Mouse (Mus musculus): Measurements from ENCODE around the gene Sgsm2. TPM values are rescaled to one million over a fixed set of nuclear protein-coding genes. Genes with fewer than 3 reads are reported as not detected.
A peak's percentile ranks its signal among the peaks of the same experiment; 100 is the strongest.

Sgsm2 gene
- polyA plus RNA-seq, 1 experiment = 2.3 TPM

DNA sequence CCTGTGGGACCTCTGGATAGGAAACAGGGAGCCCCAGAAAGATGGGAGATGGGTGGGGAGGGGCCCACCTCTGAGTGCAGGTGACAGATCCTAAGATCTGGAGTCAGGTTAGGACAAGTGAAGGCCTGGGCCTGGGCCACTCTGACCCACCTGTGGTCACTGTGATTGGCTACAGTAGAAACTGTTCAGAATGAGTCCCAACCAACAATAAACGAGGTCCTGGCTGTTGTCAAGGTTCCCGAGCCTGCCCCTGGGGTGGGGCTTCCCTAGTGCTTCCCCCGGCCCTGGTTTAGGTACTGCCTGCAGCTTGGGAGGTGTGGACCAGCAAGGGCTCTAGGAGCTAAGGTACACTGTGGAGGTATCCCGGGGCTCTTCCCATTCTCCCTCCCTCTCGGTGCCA lies 53.1 kb downstream of the Sgsm2 start:
- H3K4me3 ChIP-seq (ENCODE audit: insufficient read depth, low read length) = no peak overlapping the region
- no peak for TF ChIP-seq CTCF (IDR thresholded peaks at IDR 0.05; ENCODE audit: low read depth, low read length)
- TF ChIP-seq POLR2A (IDR thresholded peaks at IDR 0.05; ENCODE audit: borderline replicate concordance, low read depth, low read length) = no peak
- H3K27ac ChIP-seq (ENCODE audit: insufficient read depth, low read depth, low read length) = no peak overlapping the region
- peaks cover 13% of the 10 kb centered on the region for H3K4me1 ChIP-seq (ENCODE audit: control insufficient read depth, insufficient read depth, low read length)

DNA sequence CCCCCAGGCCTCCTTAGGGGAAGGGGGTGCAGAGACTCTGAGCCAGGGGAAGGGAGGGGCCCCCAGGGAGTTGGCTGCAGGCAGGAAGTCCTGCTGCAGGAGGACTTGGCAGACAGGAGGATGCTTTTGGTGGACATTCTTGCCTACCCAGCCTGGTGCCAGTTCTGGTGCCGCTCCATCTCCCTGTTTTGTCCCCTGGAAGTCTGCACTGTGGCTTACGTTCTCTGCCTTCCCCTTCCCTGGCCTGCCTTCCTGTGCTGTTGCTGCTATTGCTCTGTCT lies 53.5 kb downstream of the Sgsm2 start:
- H3K4me1 ChIP-seq (ENCODE audit: control insufficient read depth, insufficient read depth, low read length) = peaks cover 13% of the 10 kb centered on the region
- TF ChIP-seq CTCF (IDR thresholded peaks at IDR 0.05; ENCODE audit: low read depth, low read length) (no peak), POLR2A (IDR thresholded peaks at IDR 0.05; ENCODE audit: borderline replicate concordance, low read depth, low read length) (no peak)
- no peak overlapping the region for H3K4me3 ChIP-seq (ENCODE audit: insufficient read depth, low read length)
- no peak overlapping the region for H3K27ac ChIP-seq (ENCODE audit: insufficient read depth, low read depth, low read length)

DNA sequence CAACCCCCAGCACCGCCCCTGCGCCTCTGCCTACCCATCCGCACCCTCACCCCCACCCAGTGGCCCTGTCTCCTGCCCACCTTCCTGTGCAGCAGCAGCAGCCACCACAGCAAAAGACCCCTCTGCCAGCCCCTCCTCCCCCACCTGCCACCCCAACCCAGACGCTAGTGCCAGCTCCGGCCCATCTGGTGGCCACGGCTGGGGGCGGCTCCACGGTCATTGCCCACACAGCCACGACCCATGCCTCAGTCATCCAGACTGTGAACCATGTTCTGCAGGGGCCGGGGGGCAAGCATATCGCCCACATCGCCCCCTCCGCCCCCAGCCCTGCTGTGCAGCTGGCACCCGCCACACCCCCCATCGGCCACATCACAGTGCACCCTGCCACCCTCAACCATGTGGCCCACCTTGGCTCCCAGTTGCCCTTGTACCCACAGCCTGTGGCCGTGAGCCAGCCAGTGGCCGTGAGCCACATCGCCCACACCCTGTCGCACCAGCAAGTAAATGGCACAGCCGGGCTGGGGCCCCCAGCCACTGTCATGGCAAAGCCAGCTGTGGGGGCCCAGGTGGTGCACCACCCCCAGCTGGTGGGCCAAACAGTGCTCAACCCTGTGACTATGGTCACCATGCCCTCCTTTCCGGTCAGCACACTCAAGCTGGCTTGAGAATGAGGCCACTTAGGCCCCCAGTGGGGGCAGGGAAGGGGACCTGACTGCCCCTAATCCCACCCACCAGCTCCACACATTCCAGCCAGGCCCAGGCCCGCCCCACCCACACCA lies 54.0 kb downstream of the Sgsm2 start:
- H3K27ac ChIP-seq (ENCODE audit: insufficient read depth, low read depth, low read length) = no peak overlapping the region
- peaks cover 13% of the 10 kb centered on the region for H3K4me1 ChIP-seq (ENCODE audit: control insufficient read depth, insufficient read depth, low read length)
- H3K4me3 ChIP-seq (ENCODE audit: insufficient read depth, low read length) = no peak overlapping the region
- no peak for TF ChIP-seq CTCF (IDR thresholded peaks at IDR 0.05; ENCODE audit: low read depth, low read length)
- TF ChIP-seq POLR2A (IDR thresholded peaks at IDR 0.05; ENCODE audit: borderline replicate concordance, low read depth, low read length) = no peak

DNA sequence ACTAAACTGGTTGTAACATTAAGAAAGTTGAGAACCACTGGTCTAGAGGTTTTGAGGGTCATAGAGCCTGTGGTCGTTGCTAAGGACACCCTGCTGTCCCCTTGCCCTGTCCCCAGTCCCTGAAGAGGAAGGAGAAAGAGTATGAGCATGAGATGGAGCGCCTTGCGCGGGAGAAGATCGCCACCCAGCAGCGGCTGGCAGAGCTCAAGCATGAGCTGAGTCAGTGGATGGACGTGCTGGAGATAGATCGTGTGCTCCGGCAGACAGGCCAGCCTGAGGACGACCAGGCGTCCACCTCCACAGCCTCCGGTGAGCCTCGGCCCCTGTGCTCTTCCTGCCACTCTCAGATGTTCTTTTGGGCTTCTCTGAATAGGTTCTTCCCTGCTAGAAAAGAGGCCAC lies 54.8 kb downstream of the Sgsm2 start:
- Histone ChIP-seq H3K27ac (ENCODE audit: insufficient read depth, low read depth, low read length) (no peak overlapping the region), H3K4me3 (ENCODE audit: insufficient read depth, low read length) (no peak overlapping the region), H3K4me1 (ENCODE audit: control insufficient read depth, insufficient read depth, low read length) (peaks cover 15% of the 10 kb centered on the region)
- no peak for TF ChIP-seq CTCF (IDR thresholded peaks at IDR 0.05; ENCODE audit: low read depth, low read length)
- TF ChIP-seq POLR2A (IDR thresholded peaks at IDR 0.05; ENCODE audit: borderline replicate concordance, low read depth, low read length) = no peak

DNA sequence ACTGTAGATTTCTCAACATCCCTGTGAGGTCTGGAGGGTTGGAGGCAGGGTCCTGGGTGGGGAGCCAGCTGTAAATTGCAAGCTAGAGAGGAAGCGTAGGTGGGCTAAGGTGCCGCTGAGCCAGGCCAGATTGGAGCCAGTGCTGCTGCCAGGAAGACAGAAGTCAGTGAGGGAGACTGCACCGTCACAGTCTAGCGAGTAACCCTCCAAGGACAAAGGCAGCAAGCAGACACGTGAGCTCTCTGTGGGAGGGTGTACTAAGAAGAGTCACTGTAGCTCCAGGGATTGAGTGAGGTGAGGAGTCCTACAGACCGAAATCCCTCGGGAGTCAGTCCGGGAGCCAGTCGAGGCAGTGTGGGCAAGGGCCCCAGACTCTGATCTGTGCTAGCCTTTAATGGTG lies 55.5 kb downstream of the Sgsm2 start:
- Histone ChIP-seq H3K27ac (ENCODE audit: insufficient read depth, low read depth, low read length) (no peak overlapping the region), H3K4me1 (ENCODE audit: control insufficient read depth, insufficient read depth, low read length) (peaks cover 21% of the 10 kb centered on the region), H3K4me3 (ENCODE audit: insufficient read depth, low read length) (no peak overlapping the region)
- TF ChIP-seq POLR2A (IDR thresholded peaks at IDR 0.05; ENCODE audit: borderline replicate concordance, low read depth, low read length) = no peak
- no peak for TF ChIP-seq CTCF (IDR thresholded peaks at IDR 0.05; ENCODE audit: low read depth, low read length)

DNA sequence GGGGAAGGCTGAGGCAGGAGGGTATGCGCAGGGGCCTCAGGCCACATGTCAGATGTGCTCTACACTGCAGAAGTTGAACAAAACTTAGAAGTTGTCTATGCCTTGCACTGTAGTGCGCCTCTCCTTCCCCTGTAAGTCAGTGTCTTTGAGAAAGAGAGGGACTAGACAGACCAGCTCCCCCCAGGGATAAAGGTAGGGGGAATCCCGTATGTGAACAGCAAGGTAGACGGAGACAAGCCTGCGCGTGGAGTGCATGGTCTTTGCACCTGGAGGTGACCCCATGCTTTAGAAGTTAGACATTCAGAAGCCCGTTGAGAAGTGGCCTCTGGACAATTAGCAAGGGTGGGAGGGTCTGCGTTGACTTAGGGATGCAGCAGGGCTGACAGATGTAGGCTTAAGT lies 56.1 kb downstream of the Sgsm2 start:
- Histone ChIP-seq H3K4me1 (ENCODE audit: control insufficient read depth, insufficient read depth, low read length) (peaks cover 26% of the 10 kb centered on the region), H3K4me3 (ENCODE audit: insufficient read depth, low read length) (no peak overlapping the region), H3K27ac (ENCODE audit: insufficient read depth, low read depth, low read length) (no peak overlapping the region)
- no peak for TF ChIP-seq POLR2A (IDR thresholded peaks at IDR 0.05; ENCODE audit: borderline replicate concordance, low read depth, low read length)
- TF ChIP-seq CTCF (IDR thresholded peaks at IDR 0.05; ENCODE audit: low read depth, low read length) = no peak

DNA sequence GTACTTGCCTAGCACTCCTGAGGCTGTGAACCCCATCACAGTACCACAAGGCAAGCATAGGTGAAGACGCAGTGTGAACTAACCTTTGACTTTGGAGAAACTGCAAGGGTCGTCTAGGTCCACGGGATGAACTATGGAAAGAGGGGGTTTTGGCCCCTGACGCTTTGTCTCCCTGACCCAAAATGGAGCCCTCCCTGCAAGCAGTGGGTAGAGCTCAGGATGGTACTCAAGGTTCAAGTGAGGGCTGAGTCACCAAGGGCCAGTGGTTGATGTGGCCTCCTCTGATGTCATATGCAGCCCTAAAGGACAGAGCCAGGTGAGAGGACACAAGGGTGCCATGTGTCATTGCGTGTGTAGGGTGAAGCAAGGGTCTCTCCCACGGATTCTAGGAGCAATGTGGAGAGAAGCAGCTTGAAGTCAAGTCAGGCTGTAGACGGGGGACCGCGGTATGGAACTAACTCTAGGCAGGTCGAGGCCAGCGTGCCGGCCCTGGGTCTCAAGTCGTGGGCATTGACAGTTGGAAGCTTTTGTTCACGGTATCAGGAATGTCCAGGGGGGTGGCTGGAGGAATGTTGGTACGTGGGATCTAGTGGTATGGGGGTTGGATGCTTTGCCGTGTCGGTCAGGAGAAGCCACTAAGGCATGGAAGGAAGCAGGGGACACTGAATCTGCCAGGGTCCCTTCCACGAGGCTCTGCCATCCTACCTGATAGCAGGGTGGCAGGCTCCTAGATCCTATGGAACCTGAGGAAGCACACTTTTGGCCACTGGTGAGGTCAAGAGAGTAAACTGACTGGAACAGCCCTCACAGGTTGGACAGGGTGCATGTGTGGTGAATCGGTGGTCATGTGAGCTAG lies 56.8 kb downstream of the Sgsm2 start:
- Histone ChIP-seq H3K27ac (ENCODE audit: insufficient read depth, low read depth, low read length) (peak overlapping the region; percentile 96), H3K4me3 (ENCODE audit: insufficient read depth, low read length) (no peak overlapping the region), H3K4me1 (ENCODE audit: control insufficient read depth, insufficient read depth, low read length) (peaks cover 31% of the 10 kb centered on the region)
- no peak for TF ChIP-seq CTCF (IDR thresholded peaks at IDR 0.05; ENCODE audit: low read depth, low read length)
- TF ChIP-seq POLR2A (IDR thresholded peaks at IDR 0.05; ENCODE audit: borderline replicate concordance, low read depth, low read length) = no peak

DNA sequence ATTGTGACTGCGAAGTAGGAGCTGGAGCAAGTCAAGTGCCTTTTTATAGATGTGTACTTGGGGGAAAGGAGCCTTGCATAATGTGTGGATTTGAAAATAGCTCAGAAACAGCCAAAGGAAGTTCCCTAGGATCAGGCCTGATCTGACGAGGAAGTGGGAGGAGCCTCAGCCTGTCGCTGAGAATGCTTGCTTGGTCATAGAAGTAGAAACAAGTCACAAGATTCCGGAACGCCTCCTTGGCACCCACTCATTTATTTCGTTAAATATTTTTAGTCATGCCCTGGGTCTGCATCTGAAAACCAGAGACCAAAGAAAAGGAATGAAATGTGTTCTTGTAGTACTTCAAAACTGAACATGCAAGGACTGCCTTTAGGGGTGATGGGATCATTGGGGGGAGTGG lies 57.9 kb downstream of the Sgsm2 start:
- Histone ChIP-seq H3K27ac (ENCODE audit: insufficient read depth, low read depth, low read length) (peak overlapping the region; percentile 96), H3K4me1 (ENCODE audit: control insufficient read depth, insufficient read depth, low read length) (peaks cover 43% of the 10 kb centered on the region), H3K4me3 (ENCODE audit: insufficient read depth, low read length) (peak overlapping the region; percentile 51)
- TF ChIP-seq POLR2A (IDR thresholded peaks at IDR 0.05; ENCODE audit: borderline replicate concordance, low read depth, low read length) = no peak
- no peak for TF ChIP-seq CTCF (IDR thresholded peaks at IDR 0.05; ENCODE audit: low read depth, low read length)

DNA sequence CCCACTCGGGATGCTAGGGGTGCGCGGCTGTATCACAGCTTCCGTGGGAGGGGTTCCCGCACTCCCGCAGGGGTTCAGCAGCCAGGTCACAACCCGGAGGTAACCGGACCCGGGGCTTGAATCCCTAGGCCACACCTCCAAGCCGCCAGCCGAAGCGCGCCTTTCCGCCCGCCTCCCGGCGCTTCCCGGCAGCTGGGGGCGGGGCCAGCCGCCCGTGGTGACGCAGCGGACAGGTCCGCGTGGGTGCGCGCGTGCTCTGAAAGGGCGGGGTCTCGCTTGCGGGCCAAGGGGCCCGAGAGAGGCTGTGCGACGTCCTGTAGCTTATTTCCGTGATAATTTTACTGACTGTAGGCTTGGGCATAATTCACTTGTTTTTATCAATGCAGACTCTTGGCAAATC lies 58.4 kb downstream of the Sgsm2 start:
- no peak for TF ChIP-seq POLR2A (IDR thresholded peaks at IDR 0.05; ENCODE audit: borderline replicate concordance, low read depth, low read length)
- TF ChIP-seq CTCF (IDR thresholded peaks at IDR 0.05; ENCODE audit: low read depth, low read length) = no peak
- peak overlapping the region; percentile 69 for H3K4me3 ChIP-seq (ENCODE audit: insufficient read depth, low read length)
- peak overlapping the region; percentile 96 for H3K27ac ChIP-seq (ENCODE audit: insufficient read depth, low read depth, low read length)
- H3K4me1 ChIP-seq (ENCODE audit: control insufficient read depth, insufficient read depth, low read length) = peaks cover 48% of the 10 kb centered on the region
